Mouse (Mus musculus) limb, embryonic 13.5 days (tissue): ENCODE data around the gene Vps29. TPM values are rescaled to one million over a fixed set of nuclear protein-coding genes. Genes with fewer than 3 reads are reported as not detected.
A peak's percentile ranks its signal among the peaks of the same experiment; 100 is the strongest.
"Not testable (repeated sequence)": the region's sequence is repeated elsewhere in the genome, so short reads cannot be mapped to it uniquely, and the experiment has no call there.

ENCODE experiments used
- ATAC-seq: fragments of 200-750 bp; cut with Nextera tagmentation; 2 replicates; pipeline ENCODE4 v1.8.0; 2017; ENCODE audit warnings: low read depth, moderate number of reproducible peaks, moderate TSS enrichment; ENCODE audit not compliant: low FRiP score
- H3K27ac ChIP-seq: fragments of 300-500 bp; sonication (generic); 2 replicates; pipeline ENCODE4 v1.5.1; 2015; ENCODE audit warnings: inconsistent platforms, mild to moderate bottlenecking, moderate library complexity
- H3K27me3 ChIP-seq: fragments of 300-500 bp; sonication (generic); 2 replicates; pipeline ENCODE4 v1.6.1; 2015; ENCODE audit warnings: mild to moderate bottlenecking, inconsistent platforms
- H3K36me3 ChIP-seq: fragments of 300-500 bp; sonication (generic); 2 replicates; pipeline ENCODE4 v1.6.1; 2015; ENCODE audit warnings: inconsistent platforms, mild to moderate bottlenecking, moderate library complexity
- H3K4me1 ChIP-seq: fragments of 300-500 bp; sonication (generic); 2 replicates; pipeline ENCODE4 v1.6.1; 2015; ENCODE audit warnings: inconsistent platforms
- H3K4me2 ChIP-seq: fragments of 300-500 bp; sonication (generic); replicated peaks from 2 replicates; pipeline ENCODE4 v1.6.1; 2015; ENCODE audit warnings: inconsistent platforms, mild to moderate bottlenecking, moderate library complexity
- H3K4me3 ChIP-seq: fragments of 300-500 bp; sonication (generic); 2 replicates; pipeline ENCODE4 v1.5.1; 2015; ENCODE audit warnings: moderate library complexity, mild to moderate bottlenecking, inconsistent platforms
- H3K9ac ChIP-seq: fragments of 300-500 bp; sonication (generic); 2 replicates; pipeline ENCODE4 v1.6.1; 2015; ENCODE audit warnings: mild to moderate bottlenecking, inconsistent platforms
- H3K9me3 ChIP-seq: fragments of 300-500 bp; sonication (generic); 2 replicates; pipeline ENCODE4 v1.6.1; 2016; ENCODE audit warnings: inconsistent platforms
- WGBS: fragments of 180-500 bp; shearing (Covaris S2); methylation state at CpG from one replicate; pipeline ENCODE4 v1.1.7; 2015; 5-methylcytosine and 5-hydroxymethylcytosine counted together
- polyA plus RNA-seq: library from polyadenylated mRNA; unstranded; fragments of >200 nt; fragmentation: Nextera tagmentation; extraction: Ambion mirVana; gene quantifications from 2 replicates; pipeline ENCODE4 v1.2.1, GENCODE M21; 2015

Gene Vps29
- polyA plus RNA-seq, 1 experiment from 2014 or later = 193 TPM

GRCm38 (mm10) chr5:122318976-122319375, 35.2 kb upstream of the Vps29 start:
- not testable (repeated sequence) for H3K9ac ChIP-seq, ATAC-seq, H3K27me3 ChIP-seq, H3K4me2 ChIP-seq, H3K27ac ChIP-seq, H3K9me3 ChIP-seq, H3K4me3 ChIP-seq
- 57% methylated on average over 3 of the region's 3 CpGs for WGBS
- H3K36me3 ChIP-seq = peaks cover 52% of the 10 kb centered on the region
- peaks cover 40% of the 10 kb centered on the region for H3K4me1 ChIP-seq

GRCm38 (mm10) chr5:122319474-122320204, 34.5 kb upstream of the Vps29 start:
- 65% methylated on average over 14 of the region's 14 CpGs for WGBS
- no peaks in the 10 kb centered on the region for H3K9me3 ChIP-seq
- H3K27me3 ChIP-seq = no peaks in the 10 kb centered on the region
- H3K4me3 ChIP-seq = no peak overlapping the region
- ATAC-seq = 0 out of 2 replicates have a peak, but pooled peaks have one; percentile 37
- no peak overlapping the region for H3K9ac ChIP-seq
- H3K4me1 ChIP-seq = peaks cover 39% of the 10 kb centered on the region
- no peak overlapping the region for H3K4me2 ChIP-seq
- peak overlapping the region; percentile 39; the same call in 1 of the 2 replicates for H3K27ac ChIP-seq
- H3K36me3 ChIP-seq = peaks cover 54% of the 10 kb centered on the region

GRCm38 (mm10) chr5:122320205-122320781, 33.9 kb upstream of the Vps29 start:
- Histone ChIP-seq H3K27ac (0 out of 2 replicates have a peak overlapping the region, but pooled peaks have one; percentile 39), H3K4me3 (no peak overlapping the region), H3K4me1 (peaks cover 33% of the 10 kb centered on the region), H3K4me2 (no peak overlapping the region), H3K27me3 (no peaks in the 10 kb centered on the region), H3K9me3 (no peaks in the 10 kb centered on the region), H3K9ac (peak overlapping the region; percentile 13; the same call in 1 of the 2 replicates), H3K36me3 (peaks cover 54% of the 10 kb centered on the region)
- WGBS = 65% methylated on average over 12 of the region's 12 CpGs
- ATAC-seq = no peak

- Histone ChIP-seq H3K4me2 (no peak overlapping the region), H3K9me3 (no peaks in the 10 kb centered on the region), H3K9ac (no peak overlapping the region), H3K27me3 (no peaks in the 10 kb centered on the region), H3K4me1 (peaks cover 22% of the 10 kb centered on the region; the same call in 1 of the 2 replicates), H3K27ac (no peak overlapping the region), H3K4me3 (no peak overlapping the region), H3K36me3 (peaks cover 62% of the 10 kb centered on the region)
- WGBS = 82% methylated on average over 8 of the region's 8 CpGs
- no peak for ATAC-seq
Observed at GRCm38 (mm10) chr5:122323523-122323922, 30.6 kb upstream of the Vps29 start.

GRCm38 (mm10) chr5:122324608-122325431, 29.3 kb upstream of the Vps29 start:
- no peak for ATAC-seq
- Histone ChIP-seq H3K36me3 (peaks cover 63% of the 10 kb centered on the region), H3K4me2 (no peak overlapping the region), H3K4me3 (no peak overlapping the region), H3K27me3 (no peaks in the 10 kb centered on the region), H3K27ac (no peak overlapping the region), H3K9ac (no peak overlapping the region), H3K9me3 (no peaks in the 10 kb centered on the region), H3K4me1 (peaks cover 9% of the 10 kb centered on the region; the same call in 1 of the 2 replicates)
- 90% methylated on average over 23 of the region's 23 CpGs for WGBS

GRCm38 (mm10) chr5:122325477-122325876, 28.7 kb upstream of the Vps29 start:
- Histone ChIP-seq H3K27me3 (no peaks in the 10 kb centered on the region), H3K27ac (no peak overlapping the region), H3K9me3 (no peaks in the 10 kb centered on the region), H3K4me2 (no peak overlapping the region), H3K9ac (no peak overlapping the region), H3K36me3 (peaks cover 56% of the 10 kb centered on the region), H3K4me1 (0 out of 2 replicates have a peak, but pooled peaks cover 3% of the 10 kb centered on the region), H3K4me3 (no peak overlapping the region)
- WGBS = 83% methylated on average over 8 of the region's 8 CpGs
- ATAC-seq = no peak

- no peak for ATAC-seq
- no peaks in the 10 kb centered on the region for H3K9me3 ChIP-seq
- WGBS = 85% methylated on average over 3 of the region's 3 CpGs
Observed at GRCm38 (mm10) chr5:122327283-122327682, 26.9 kb upstream of the Vps29 start.

GRCm38 (mm10) chr5:122330269-122330668, 23.9 kb upstream of the Vps29 start:
- 86% methylated on average over 4 of the region's 4 CpGs for WGBS

More at GRCm38 (mm10) chr5:122327283-122327682, 26.9 kb upstream of the Vps29 start:
- Histone ChIP-seq H3K27me3 (no peaks in the 10 kb centered on the region), H3K4me3 (no peak overlapping the region), H3K4me1 (no peaks in the 10 kb centered on the region), H3K9ac (no peak overlapping the region), H3K4me2 (no peak overlapping the region), H3K27ac (no peak overlapping the region), H3K36me3 (peaks cover 43% of the 10 kb centered on the region)

GRCm38 (mm10) chr5:122334682-122335081, 19.5 kb upstream of the Vps29 start:
- Histone ChIP-seq H3K9ac (no peak overlapping the region), H3K9me3 (no peaks in the 10 kb centered on the region), H3K27me3 (no peaks in the 10 kb centered on the region), H3K4me1 (no peaks in the 10 kb centered on the region), H3K4me2 (no peak overlapping the region), H3K4me3 (no peak overlapping the region), H3K27ac (no peak overlapping the region), H3K36me3 (peaks cover 4% of the 10 kb centered on the region; the same call in 1 of the 2 replicates)
- ATAC-seq = no peak
- 72% methylated on average over 3 of the region's 3 CpGs for WGBS

More at GRCm38 (mm10) chr5:122330269-122330668, 23.9 kb upstream of the Vps29 start:
- no peak for ATAC-seq
- no peaks in the 10 kb centered on the region for H3K27me3 ChIP-seq
- no peak overlapping the region for H3K4me3 ChIP-seq
- no peaks in the 10 kb centered on the region for H3K9me3 ChIP-seq
- no peak overlapping the region for H3K9ac ChIP-seq
- no peak overlapping the region for H3K27ac ChIP-seq
- H3K4me2 ChIP-seq = no peak overlapping the region
- H3K36me3 ChIP-seq = peaks cover 24% of the 10 kb centered on the region
- no peaks in the 10 kb centered on the region for H3K4me1 ChIP-seq

- H3K9ac ChIP-seq = no peak overlapping the region
- H3K27ac ChIP-seq = no peak overlapping the region
- 91% methylated on average over 7 of the region's 7 CpGs for WGBS
Observed at GRCm38 (mm10) chr5:122336554-122337294, 17.4 kb upstream of the Vps29 start.

GRCm38 (mm10) chr5:122342874-122343273, 11.3 kb upstream of the Vps29 start:
- WGBS = 88% methylated on average over 1 of the region's 1 CpGs
- H3K4me3 ChIP-seq = no peak overlapping the region

More at GRCm38 (mm10) chr5:122336554-122337294, 17.4 kb upstream of the Vps29 start:
- H3K4me1 ChIP-seq = no peaks in the 10 kb centered on the region
- no peak for ATAC-seq
- H3K4me2 ChIP-seq = no peak overlapping the region
- H3K4me3 ChIP-seq = no peak overlapping the region
- peaks cover 4% of the 10 kb centered on the region; the same call in 1 of the 2 replicates for H3K36me3 ChIP-seq
- H3K9me3 ChIP-seq = no peaks in the 10 kb centered on the region
- no peaks in the 10 kb centered on the region for H3K27me3 ChIP-seq

More at GRCm38 (mm10) chr5:122342874-122343273, 11.3 kb upstream of the Vps29 start:
- Histone ChIP-seq H3K4me1 (no peaks in the 10 kb centered on the region), H3K4me2 (no peak overlapping the region), H3K27me3 (peaks cover 7% of the 10 kb centered on the region), H3K9me3 (no peaks in the 10 kb centered on the region), H3K27ac (no peak overlapping the region), H3K9ac (no peak overlapping the region), H3K36me3 (no peaks in the 10 kb centered on the region)
- ATAC-seq = no peak
